Mouse (Mus musculus) embryonic facial prominence, embryonic 14.5 days (tissue): Measurements from ENCODE around the gene Gm49337. TPM values are rescaled to one million over a fixed set of nuclear protein-coding genes. Genes with fewer than 3 reads are reported as not detected.

Source experiments
- ATAC-seq: fragments of 200-750 bp; cut with Nextera tagmentation; 2 replicates; pipeline ENCODE4 v1.8.0; 2017; ENCODE audit warnings: low read depth, moderate number of reproducible peaks, moderate TSS enrichment
- DNase-seq: peaks from one replicate; pipeline ENCODE4 v3.0.0-alpha.2; 2015; ENCODE audit warnings: low spot score
- H3K27ac ChIP-seq: fragments of 300-500 bp; sonication (generic); replicated peaks from 2 replicates; pipeline ENCODE4 v1.5.1; 2014; ENCODE audit warnings: low read depth, mild to moderate bottlenecking, low read length, moderate library complexity
- H3K27me3 ChIP-seq: fragments of 300-500 bp; sonication (generic); replicated peaks from 2 replicates; pipeline ENCODE4 v1.6.1; 2014; ENCODE audit warnings: low read length; ENCODE audit not compliant: control insufficient read depth, insufficient read depth
- H3K36me3 ChIP-seq: fragments of 300-500 bp; sonication (generic); 2 replicates; pipeline ENCODE4 v1.6.1; 2014; ENCODE audit warnings: low read length, mixed read lengths; ENCODE audit not compliant: control insufficient read depth, insufficient read depth
- H3K4me1 ChIP-seq: fragments of 300-500 bp; sonication (generic); 2 replicates; pipeline ENCODE4 v1.6.1; 2014; ENCODE audit warnings: antibody characterized with exemption, low read length; ENCODE audit not compliant: control insufficient read depth, insufficient read depth
- H3K4me2 ChIP-seq: fragments of 300-500 bp; sonication (generic); 2 replicates; pipeline ENCODE4 v1.6.1; 2014; ENCODE audit warnings: low read depth, mild to moderate bottlenecking, low read length, moderate library complexity, mixed read lengths
- H3K4me3 ChIP-seq: fragments of 300-500 bp; sonication (generic); 2 replicates; pipeline ENCODE4 v1.5.1; 2014; ENCODE audit warnings: low read depth, mild to moderate bottlenecking, low read length
- H3K9ac ChIP-seq: fragments of 300-500 bp; sonication (generic); 2 replicates; pipeline ENCODE4 v1.6.1; 2014; ENCODE audit warnings: low read depth, mild to moderate bottlenecking, low read length, moderate library complexity, mixed read lengths
- H3K9me3 ChIP-seq: fragments of 300-500 bp; sonication (generic); 2 replicates; pipeline ENCODE4 v1.6.1; 2016; ENCODE audit warnings: low read length; ENCODE audit not compliant: control insufficient read depth
- WGBS: fragments of 180-500 bp; shearing (Covaris S2); extraction: QIAGEN DNeasy Blood & Tissue Kit; methylation state at CpG from one replicate; pipeline ENCODE4 v1.1.7; 2014; 5-methylcytosine and 5-hydroxymethylcytosine counted together
- polyA plus RNA-seq: library from polyadenylated mRNA; unstranded; fragments of >200 nt; fragmentation: Nextera tagmentation; extraction: Ambion mirVana; gene quantifications from 2 replicates; pipeline ENCODE4 v1.2.1, GENCODE M21; 2014

Gene Gm49337
- polyA plus RNA-seq, 1 experiment from 2014 or later, result not detected

- H3K27ac ChIP-seq, result no peak overlapping the region
- H3K4me1 ChIP-seq, result peaks cover 11% of the 10 kb centered on the region
- WGBS, result 42% methylated on average over 3 of the region's 3 CpGs
- H3K4me2 ChIP-seq, result no peak overlapping the region
- H3K27me3 ChIP-seq, result no peaks in the 10 kb centered on the region
- DNase-seq (no peak), ATAC-seq (no peak)
- H3K9me3 ChIP-seq, result no peaks in the 10 kb centered on the region
- H3K36me3 ChIP-seq, result no peaks in the 10 kb centered on the region
- no peak overlapping the region for H3K9ac ChIP-seq
- no peak overlapping the region for H3K4me3 ChIP-seq
These were observed 8.9 kb downstream of the Gm49337 start for GRCm38 (mm10) chr4:116182079-116182478.

GRCm38 (mm10) chr4:116182745-116183144 lies 9.6 kb downstream of the Gm49337 start:
- peak; percentile 64 for DNase-seq
- H3K4me3 ChIP-seq, result peak overlapping the region; percentile 14
- WGBS, result 3% methylated on average over 12 of the region's 12 CpGs
- H3K4me1 ChIP-seq, result 0 out of 2 replicates have a peak, but pooled peaks cover 8% of the 10 kb centered on the region
- peak overlapping the region; percentile 50 for H3K9ac ChIP-seq
- no peak for ATAC-seq
- peak overlapping the region; percentile 48 for H3K4me2 ChIP-seq
- peak overlapping the region; percentile 33; the same call in 1 of the 2 replicates for H3K27ac ChIP-seq
- no peaks in the 10 kb centered on the region for H3K36me3 ChIP-seq
- H3K9me3 ChIP-seq, result no peaks in the 10 kb centered on the region
- H3K27me3 ChIP-seq, result no peaks in the 10 kb centered on the region

- 89% methylated on average over 4 of the region's 4 CpGs for WGBS
- no peak overlapping the region for H3K4me3 ChIP-seq
- no peak for ATAC-seq
These were observed 11.9 kb downstream of the Gm49337 start for GRCm38 (mm10) chr4:116185083-116185482.

GRCm38 (mm10) chr4:116192286-116192835 lies 19.2 kb downstream of the Gm49337 start:
- Histone ChIP-seq H3K4me1 (no peaks in the 10 kb centered on the region), H3K9me3 (no peaks in the 10 kb centered on the region), H3K4me3 (no peak overlapping the region), H3K36me3 (no peaks in the 10 kb centered on the region), H3K9ac (no peak overlapping the region), H3K27ac (no peak overlapping the region), H3K27me3 (no peaks in the 10 kb centered on the region), H3K4me2 (no peak overlapping the region)
- 28% methylated on average over 4 of the region's 4 CpGs for WGBS
- DNase-seq (no peak), ATAC-seq (no peak)

More at GRCm38 (mm10) chr4:116185083-116185482, 11.9 kb downstream of the Gm49337 start:
- H3K27me3 ChIP-seq, result no peaks in the 10 kb centered on the region
- no peaks in the 10 kb centered on the region for H3K9me3 ChIP-seq
- no peak overlapping the region for H3K9ac ChIP-seq
- no peak overlapping the region for H3K27ac ChIP-seq
- 0 out of 2 replicates have a peak, but pooled peaks cover 8% of the 10 kb centered on the region for H3K4me1 ChIP-seq
- H3K4me2 ChIP-seq, result no peak overlapping the region
- no peak for DNase-seq
- H3K36me3 ChIP-seq, result no peaks in the 10 kb centered on the region

- no peaks in the 10 kb centered on the region for H3K36me3 ChIP-seq
- ATAC-seq (no peak), DNase-seq (no peak)
- H3K4me1 ChIP-seq, result no peaks in the 10 kb centered on the region
- no peaks in the 10 kb centered on the region for H3K9me3 ChIP-seq
- H3K9ac ChIP-seq, result no peak overlapping the region
- no peak overlapping the region for H3K4me3 ChIP-seq
- no peak overlapping the region for H3K4me2 ChIP-seq
- no peaks in the 10 kb centered on the region for H3K27me3 ChIP-seq
- 62% methylated on average over 9 of the region's 9 CpGs for WGBS
- no peak overlapping the region for H3K27ac ChIP-seq
These were observed 20.6 kb downstream of the Gm49337 start for GRCm38 (mm10) chr4:116193583-116194383.

- H3K9ac ChIP-seq, result no peak overlapping the region
- 78% methylated on average over 2 of the region's 2 CpGs for WGBS
- H3K4me1 ChIP-seq, result no peaks in the 10 kb centered on the region
- H3K4me2 ChIP-seq, result no peak overlapping the region
- no peaks in the 10 kb centered on the region for H3K36me3 ChIP-seq
- ATAC-seq (no peak), DNase-seq (no peak)
- H3K4me3 ChIP-seq, result no peak overlapping the region
- no peaks in the 10 kb centered on the region for H3K27me3 ChIP-seq
- no peak overlapping the region for H3K27ac ChIP-seq
- no peaks in the 10 kb centered on the region for H3K9me3 ChIP-seq
These were observed 25.2 kb downstream of the Gm49337 start for GRCm38 (mm10) chr4:116198422-116198821.

- no peaks in the 10 kb centered on the region for H3K27me3 ChIP-seq
- no peak overlapping the region for H3K4me3 ChIP-seq
- no peak for DNase-seq
- no peaks in the 10 kb centered on the region for H3K4me1 ChIP-seq
- H3K9ac ChIP-seq, result no peak overlapping the region
- H3K9me3 ChIP-seq, result no peaks in the 10 kb centered on the region
- H3K27ac ChIP-seq, result no peak overlapping the region
- ATAC-seq, result no peak
- WGBS, result 64% methylated on average over 3 of the region's 3 CpGs
- no peak overlapping the region for H3K4me2 ChIP-seq
- no peaks in the 10 kb centered on the region for H3K36me3 ChIP-seq
These were observed 31.2 kb downstream of the Gm49337 start for GRCm38 (mm10) chr4:116204422-116204821.

- Histone ChIP-seq H3K4me1 (no peaks in the 10 kb centered on the region), H3K27ac (no peak overlapping the region), H3K4me2 (no peak overlapping the region), H3K9ac (no peak overlapping the region), H3K36me3 (no peaks in the 10 kb centered on the region), H3K27me3 (no peaks in the 10 kb centered on the region), H3K9me3 (no peaks in the 10 kb centered on the region), H3K4me3 (no peak overlapping the region)
- DNase-seq, result no peak
- ATAC-seq, result no peak
- 80% methylated on average over 4 of the region's 4 CpGs for WGBS
These were observed 33.3 kb downstream of the Gm49337 start for GRCm38 (mm10) chr4:116206531-116206930.
